Mouse (Mus musculus): ENCODE data around the gene Tmigd3. TPM values are rescaled to one million over a fixed set of nuclear protein-coding genes. Genes with fewer than 3 reads are reported as not detected.

The Tmigd3 gene
- total and polyA plus RNA-seq, 3 experiments = 0.05 to 5.5 TPM; not detected in 1

DNA sequence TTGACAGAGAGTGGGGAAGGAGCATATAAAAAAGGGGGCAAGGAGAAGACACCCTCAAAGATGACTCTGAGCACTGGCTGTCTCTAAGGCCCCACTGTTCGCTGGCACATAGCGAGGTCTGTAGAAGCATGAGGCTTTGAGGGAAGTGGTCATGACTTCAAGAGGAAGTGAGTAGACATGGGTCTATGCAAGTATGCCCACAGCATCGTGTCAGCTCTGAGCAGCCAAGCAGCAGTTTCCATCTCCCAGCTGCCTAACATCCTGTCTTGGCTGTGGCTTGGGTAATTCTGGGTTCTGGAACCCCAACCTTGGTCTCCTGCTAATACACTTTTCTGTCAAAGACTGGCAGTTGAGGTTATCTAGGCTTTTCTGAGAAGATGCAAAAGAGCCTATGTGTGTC, 30.0 kb downstream of the Tmigd3 start:
- DNase-seq (ENCODE audit: low spot score) (no peak), ATAC-seq (ENCODE audit: extremely low read depth, insufficient number of reproducible peaks, low FRiP score, poor library complexity, severe bottlenecking) (no peak)

DNA sequence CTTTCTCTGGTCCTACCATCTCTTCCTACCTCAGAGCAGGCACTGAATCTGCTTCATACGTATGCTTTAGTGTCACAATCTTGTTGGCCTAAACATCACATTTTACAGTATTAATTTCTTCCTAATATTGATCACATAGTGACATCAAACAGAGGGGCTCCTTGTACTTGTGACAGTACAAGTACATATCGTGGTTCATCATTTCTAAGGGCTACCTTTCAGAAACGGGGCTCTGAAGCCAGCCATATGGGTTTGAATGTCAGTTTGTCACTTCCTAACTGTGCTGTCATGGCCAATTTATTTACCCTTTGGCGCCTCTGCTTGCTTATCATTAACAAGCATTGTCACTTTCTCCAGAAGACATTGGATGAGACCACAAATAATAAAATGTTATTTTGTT, 30.8 kb downstream of the Tmigd3 start:
- ATAC-seq (ENCODE audit: extremely low read depth, insufficient number of reproducible peaks, low FRiP score, poor library complexity, severe bottlenecking) = no peak
- peaks cover 72% of the 10 kb centered on the region for H3K4me1 ChIP-seq (ENCODE audit: insufficient read depth, low read depth, low read length)
- H3K9me3 ChIP-seq (replicated peaks) = no peaks in the 10 kb centered on the region
- H3K4me3 ChIP-seq (ENCODE audit: low read depth, low read length) = no peak overlapping the region
- H3K36me3 ChIP-seq (replicated peaks) = no peaks in the 10 kb centered on the region
- TF ChIP-seq CTCF (IDR thresholded peaks at IDR 0.05; ENCODE audit: low read depth, low read length) (no peak), GATA2 (IDR thresholded peaks at IDR 0.05; ENCODE audit: borderline replicate concordance, low read depth, low read length) (no peak), GATA1 (IDR thresholded peaks at IDR 0.05; ENCODE audit: borderline replicate concordance, low read length) (no peak), POLR2AphosphoS5 (IDR thresholded peaks at IDR 0.05; ENCODE audit: insufficient replicate concordance, low read depth, low read length) (no peak), TAL1 (conservative IDR thresholded peaks at IDR 0.05; ENCODE audit: low read depth, low read length) (no peak)
- H3K27me3 ChIP-seq (ENCODE audit: insufficient read depth, low read length) = no peaks in the 10 kb centered on the region
- no peak for DNase-seq (ENCODE audit: low spot score)

More for the DNA sequence above, 30.0 kb downstream of the Tmigd3 start:
- Histone ChIP-seq H3K36me3 (replicated peaks) (no peaks in the 10 kb centered on the region), H3K4me1 (ENCODE audit: insufficient read depth, low read depth, low read length) (peaks cover 67% of the 10 kb centered on the region), H3K9me3 (replicated peaks) (no peaks in the 10 kb centered on the region), H3K27me3 (ENCODE audit: insufficient read depth, low read length) (no peaks in the 10 kb centered on the region), H3K4me3 (ENCODE audit: low read depth, low read length) (no peak overlapping the region)
- TF ChIP-seq TAL1 (conservative IDR thresholded peaks at IDR 0.05; ENCODE audit: low read depth, low read length) (no peak), GATA1 (IDR thresholded peaks at IDR 0.05; ENCODE audit: borderline replicate concordance, low read length) (no peak), CTCF (IDR thresholded peaks at IDR 0.05; ENCODE audit: low read depth, low read length) (no peak), POLR2AphosphoS5 (IDR thresholded peaks at IDR 0.05; ENCODE audit: insufficient replicate concordance, low read depth, low read length) (no peak), GATA2 (IDR thresholded peaks at IDR 0.05; ENCODE audit: borderline replicate concordance, low read depth, low read length) (no peak)

GRCm38 (mm10) chr3:105904213-105904612, 33.5 kb downstream of the Tmigd3 start:
- H3K27me3 ChIP-seq (ENCODE audit: insufficient read depth, low read length) = no peaks in the 10 kb centered on the region
- ATAC-seq (ENCODE audit: extremely low read depth, insufficient number of reproducible peaks, low FRiP score, poor library complexity, severe bottlenecking) (peak; percentile 73), DNase-seq (ENCODE audit: low spot score) (no peak)
- H3K36me3 ChIP-seq (replicated peaks) = no peaks in the 10 kb centered on the region
- no peak for TF ChIP-seq POLR2AphosphoS5 (IDR thresholded peaks at IDR 0.05; ENCODE audit: insufficient replicate concordance, low read depth, low read length)
- TF ChIP-seq GATA2 (IDR thresholded peaks at IDR 0.05; ENCODE audit: borderline replicate concordance, low read depth, low read length) = no peak
- no peak for TF ChIP-seq CTCF (IDR thresholded peaks at IDR 0.05; ENCODE audit: low read depth, low read length)
- TF ChIP-seq TAL1 (conservative IDR thresholded peaks at IDR 0.05; ENCODE audit: low read depth, low read length) = no peak
- no peak for TF ChIP-seq GATA1 (IDR thresholded peaks at IDR 0.05; ENCODE audit: borderline replicate concordance, low read length)
- peaks cover 81% of the 10 kb centered on the region for H3K4me1 ChIP-seq (ENCODE audit: insufficient read depth, low read depth, low read length)
- no peaks in the 10 kb centered on the region for H3K9me3 ChIP-seq (replicated peaks)
- peak overlapping the region; percentile 25; the same call in 1 of the 2 replicates for H3K4me3 ChIP-seq (ENCODE audit: low read depth, low read length)

GRCm38 (mm10) chr3:105904721-105905120, 34.0 kb downstream of the Tmigd3 start:
- no peak for TF ChIP-seq POLR2AphosphoS5 (IDR thresholded peaks at IDR 0.05; ENCODE audit: insufficient replicate concordance, low read depth, low read length)
- no peak for TF ChIP-seq GATA2 (IDR thresholded peaks at IDR 0.05; ENCODE audit: borderline replicate concordance, low read depth, low read length)
- no peak for TF ChIP-seq CTCF (IDR thresholded peaks at IDR 0.05; ENCODE audit: low read depth, low read length)
- TF ChIP-seq GATA1 (IDR thresholded peaks at IDR 0.05; ENCODE audit: borderline replicate concordance, low read length) = no peak
- no peak for TF ChIP-seq TAL1 (conservative IDR thresholded peaks at IDR 0.05; ENCODE audit: low read depth, low read length)
- Histone ChIP-seq H3K27me3 (ENCODE audit: insufficient read depth, low read length) (no peaks in the 10 kb centered on the region), H3K36me3 (replicated peaks) (no peaks in the 10 kb centered on the region), H3K4me1 (ENCODE audit: insufficient read depth, low read depth, low read length) (peaks cover 76% of the 10 kb centered on the region), H3K9me3 (replicated peaks) (no peaks in the 10 kb centered on the region), H3K4me3 (ENCODE audit: low read depth, low read length) (peak overlapping the region; percentile 60)
- DNase-seq (ENCODE audit: low spot score) (no peak), ATAC-seq (ENCODE audit: extremely low read depth, insufficient number of reproducible peaks, low FRiP score, poor library complexity, severe bottlenecking) (no peak)

GRCm38 (mm10) chr3:105907956-105908655, 37.4 kb downstream of the Tmigd3 start:
- TF ChIP-seq CTCF (IDR thresholded peaks at IDR 0.05; ENCODE audit: low read depth, low read length) = no peak
- TF ChIP-seq POLR2AphosphoS5 (IDR thresholded peaks at IDR 0.05; ENCODE audit: insufficient replicate concordance, low read depth, low read length) = no peak
- TF ChIP-seq GATA1 (IDR thresholded peaks at IDR 0.05; ENCODE audit: borderline replicate concordance, low read length) = no peak
- no peak for TF ChIP-seq TAL1 (conservative IDR thresholded peaks at IDR 0.05; ENCODE audit: low read depth, low read length)
- TF ChIP-seq GATA2 (IDR thresholded peaks at IDR 0.05; ENCODE audit: borderline replicate concordance, low read depth, low read length) = no peak
- no peak for ATAC-seq (ENCODE audit: extremely low read depth, insufficient number of reproducible peaks, low FRiP score, poor library complexity, severe bottlenecking)
- Histone ChIP-seq H3K4me1 (ENCODE audit: insufficient read depth, low read depth, low read length) (peaks cover 76% of the 10 kb centered on the region), H3K4me3 (ENCODE audit: low read depth, low read length) (no peak overlapping the region), H3K27me3 (ENCODE audit: insufficient read depth, low read length) (no peaks in the 10 kb centered on the region), H3K36me3 (replicated peaks) (no peaks in the 10 kb centered on the region), H3K9me3 (replicated peaks) (no peaks in the 10 kb centered on the region)
- no peak for DNase-seq (ENCODE audit: low spot score)

- Histone ChIP-seq H3K4me1 (ENCODE audit: insufficient read depth, low read depth, low read length) (peaks cover 77% of the 10 kb centered on the region), H3K36me3 (replicated peaks) (no peaks in the 10 kb centered on the region), H3K4me3 (ENCODE audit: low read depth, low read length) (no peak overlapping the region), H3K9me3 (replicated peaks) (no peaks in the 10 kb centered on the region), H3K27me3 (ENCODE audit: insufficient read depth, low read length) (no peaks in the 10 kb centered on the region)
- TF ChIP-seq TAL1 (conservative IDR thresholded peaks at IDR 0.05; ENCODE audit: low read depth, low read length) = no peak
- TF ChIP-seq CTCF (IDR thresholded peaks at IDR 0.05; ENCODE audit: low read depth, low read length) = no peak
- TF ChIP-seq GATA1 (IDR thresholded peaks at IDR 0.05; ENCODE audit: borderline replicate concordance, low read length) = no peak
- TF ChIP-seq GATA2 (IDR thresholded peaks at IDR 0.05; ENCODE audit: borderline replicate concordance, low read depth, low read length) = no peak
- TF ChIP-seq POLR2AphosphoS5 (IDR thresholded peaks at IDR 0.05; ENCODE audit: insufficient replicate concordance, low read depth, low read length) = no peak
- DNase-seq (ENCODE audit: low spot score) (no peak), ATAC-seq (ENCODE audit: extremely low read depth, insufficient number of reproducible peaks, low FRiP score, poor library complexity, severe bottlenecking) (no peak)
These were observed 38.3 kb downstream of the Tmigd3 start for GRCm38 (mm10) chr3:105908976-105909375.

All from G1E (cell line).